Mouse (Mus musculus): ENCODE data around the gene Catspere2. TPM values are rescaled to one million over a fixed set of nuclear protein-coding genes. Genes with fewer than 3 reads are reported as not detected.
A peak's percentile ranks its signal among the peaks of the same experiment; 100 is the strongest.
"Not testable (repeated sequence)": the region's sequence is repeated elsewhere in the genome, so short reads cannot be mapped to it uniquely, and the experiment has no call there.

Gene Catspere2
- polyA plus RNA-seq (2012; rRNA removed), result 24.7 and 33.6 TPM in 2 replicates

DNA sequence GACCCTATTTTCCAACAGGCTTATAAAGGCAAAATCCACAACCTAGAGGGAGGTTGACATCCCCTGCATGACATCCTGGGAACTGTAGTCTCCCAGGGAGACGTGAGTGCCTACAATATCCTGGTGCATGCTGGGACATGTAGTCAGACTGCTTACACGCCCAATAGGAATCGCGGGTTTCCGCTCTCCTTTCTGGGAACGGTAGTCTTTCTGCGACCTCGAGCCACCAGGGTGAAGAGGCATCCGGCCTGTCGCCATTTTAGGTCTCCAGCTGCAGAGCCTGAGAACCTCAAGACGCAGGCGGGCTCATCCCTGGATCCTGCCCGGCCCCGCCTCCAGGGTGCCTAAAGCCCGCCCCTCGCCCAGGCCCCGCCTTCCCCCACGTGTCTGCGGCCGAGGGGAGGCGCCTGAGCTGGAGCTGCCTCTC, at the start of gene Catspere2:
Gene Catspere2 (plus strand): TSS at position 400 of the 427 bp plus-strand sequence.
- H3K4me1 ChIP-seq (ENCODE audit: control insufficient read depth, insufficient read depth, low read length); H3K27me3 ChIP-seq (ENCODE audit: control insufficient read depth, insufficient read depth, low read length); H3K36me3 ChIP-seq (ENCODE audit: control insufficient read depth, insufficient read depth, low read length): not testable (repeated sequence)
- peak within 1 kb of the TSS; percentile 90 for H3K4me3 ChIP-seq (ENCODE audit: control insufficient read depth, low read depth, low read length)
- H3K27ac ChIP-seq (ENCODE audit: control insufficient read depth, insufficient read depth, low read depth, low read length), result peak within 1 kb of the TSS; percentile 84

DNA sequence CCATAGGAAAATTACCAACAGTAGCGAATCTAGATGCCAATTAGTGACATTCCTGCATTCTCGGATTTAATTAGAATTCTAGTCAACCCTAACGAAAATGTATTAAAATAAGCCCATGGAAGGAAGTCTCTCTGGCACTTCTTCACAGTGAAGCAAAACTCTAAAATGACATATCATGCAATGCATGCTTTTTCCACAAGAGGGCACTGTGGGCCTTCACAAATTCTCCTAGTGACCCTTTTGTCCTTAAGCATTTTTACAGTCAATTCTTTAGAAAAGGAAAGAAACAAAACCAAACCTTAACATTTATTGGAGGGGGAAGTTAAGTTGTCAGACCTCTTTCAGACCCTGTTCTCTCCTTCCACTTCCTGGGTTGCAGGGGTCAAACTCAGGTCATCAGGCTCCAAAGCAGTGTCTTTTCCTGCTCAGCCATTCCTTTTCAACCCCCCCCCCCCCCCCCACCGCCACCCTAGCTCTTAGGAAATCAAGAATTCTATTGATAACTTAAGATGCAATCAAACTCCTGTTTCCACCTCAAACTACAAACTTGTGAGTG, 42.7 kb upstream of the Catspere2 start:
- not testable (repeated sequence) for H3K27me3 ChIP-seq (ENCODE audit: control insufficient read depth, insufficient read depth, low read length); H3K4me1 ChIP-seq (ENCODE audit: control insufficient read depth, insufficient read depth, low read length); H3K36me3 ChIP-seq (ENCODE audit: control insufficient read depth, insufficient read depth, low read length); H3K4me3 ChIP-seq (ENCODE audit: control insufficient read depth, low read depth, low read length); H3K27ac ChIP-seq (ENCODE audit: control insufficient read depth, insufficient read depth, low read depth, low read length)

DNA sequence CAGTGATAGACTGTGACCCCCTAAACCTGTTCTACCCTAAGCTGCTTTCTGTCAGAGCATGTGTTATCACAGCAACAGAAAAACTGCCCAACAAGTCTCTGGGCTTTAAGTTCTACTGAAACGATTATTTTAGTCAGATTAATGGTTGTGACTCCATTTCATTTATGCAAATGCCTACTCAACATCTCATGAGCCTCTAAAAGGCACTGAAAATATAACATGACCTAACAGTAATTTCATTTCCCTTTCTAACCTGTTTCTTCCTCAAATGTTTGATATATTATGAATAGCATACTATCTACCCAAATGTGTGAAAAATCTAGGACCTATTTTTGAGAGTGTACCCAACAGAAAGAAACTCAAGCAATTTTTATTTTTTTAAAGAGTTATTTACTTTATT, 1.9 kb upstream of the Catspere2 start:
- Histone ChIP-seq H3K4me1 (ENCODE audit: control insufficient read depth, insufficient read depth, low read length) (peaks cover 3% of the 10 kb centered on the region; the same call in 1 of the 2 replicates), H3K4me3 (ENCODE audit: control insufficient read depth, low read depth, low read length) (no peak overlapping the region), H3K27ac (ENCODE audit: control insufficient read depth, insufficient read depth, low read depth, low read length) (no peak overlapping the region), H3K36me3 (ENCODE audit: control insufficient read depth, insufficient read depth, low read length) (no peaks in the 10 kb centered on the region), H3K27me3 (ENCODE audit: control insufficient read depth, insufficient read depth, low read length) (no peaks in the 10 kb centered on the region)
- no peak for TF ChIP-seq POLR2A (IDR thresholded peaks at IDR 0.05; ENCODE audit: control insufficient read depth, low read depth, low read length)
- TF ChIP-seq CTCF (IDR thresholded peaks at IDR 0.05; ENCODE audit: control insufficient read depth, insufficient read depth, insufficient replicate concordance, low read depth, low read length), result no peak

DNA sequence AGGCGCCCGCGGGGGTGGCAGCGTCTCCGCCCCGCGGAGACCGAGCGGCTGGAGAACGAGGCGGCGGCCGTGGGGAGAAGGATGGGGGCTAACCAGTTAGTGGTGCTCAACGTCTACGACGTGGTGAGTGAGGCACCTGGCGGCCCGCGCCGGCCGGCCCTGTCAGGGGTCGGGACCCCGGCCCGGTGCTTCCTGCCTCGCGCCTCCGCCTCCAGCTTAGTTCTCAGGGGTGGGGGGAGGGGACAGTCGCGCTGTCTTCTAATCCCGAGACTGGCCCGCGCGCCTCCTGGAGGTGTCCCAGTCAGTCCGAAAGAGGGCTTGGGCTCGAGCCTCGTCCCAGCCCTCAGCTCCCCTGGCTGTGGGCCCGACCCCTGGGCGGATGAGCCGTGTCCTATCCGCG, 359 bp downstream of the Catspere2 start:
- not testable (repeated sequence) for H3K27me3 ChIP-seq (ENCODE audit: control insufficient read depth, insufficient read depth, low read length); H3K36me3 ChIP-seq (ENCODE audit: control insufficient read depth, insufficient read depth, low read length); H3K4me1 ChIP-seq (ENCODE audit: control insufficient read depth, insufficient read depth, low read length)
- Histone ChIP-seq H3K4me3 (ENCODE audit: control insufficient read depth, low read depth, low read length) (peak overlapping the region; percentile 90), H3K27ac (ENCODE audit: control insufficient read depth, insufficient read depth, low read depth, low read length) (peak overlapping the region; percentile 84)

DNA sequence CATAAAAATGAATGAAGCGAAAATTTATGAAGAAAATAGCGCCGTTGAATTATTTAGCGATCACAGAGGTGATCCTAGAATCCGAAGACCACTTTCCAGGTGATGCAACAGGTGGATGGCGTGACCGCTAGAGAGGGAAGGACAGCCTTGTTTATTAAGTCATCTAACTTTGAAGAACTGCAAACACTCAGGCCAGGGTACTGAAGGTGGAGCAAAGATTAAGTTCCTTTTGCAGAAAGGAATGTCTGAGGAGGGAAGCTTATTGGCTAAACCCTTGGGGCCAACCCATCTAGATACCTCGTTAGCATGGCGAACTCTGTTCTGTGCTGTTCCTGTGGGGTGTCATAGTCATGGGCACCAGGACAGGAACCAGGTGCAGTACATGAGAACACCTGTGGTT, 983 bp downstream of the Catspere2 start:
- Histone ChIP-seq H3K27me3 (ENCODE audit: control insufficient read depth, insufficient read depth, low read length) (no peaks in the 10 kb centered on the region), H3K4me1 (ENCODE audit: control insufficient read depth, insufficient read depth, low read length) (peaks cover 3% of the 10 kb centered on the region; the same call in 1 of the 2 replicates), H3K4me3 (ENCODE audit: control insufficient read depth, low read depth, low read length) (peak overlapping the region; percentile 21; the same call in 1 of the 2 replicates), H3K36me3 (ENCODE audit: control insufficient read depth, insufficient read depth, low read length) (no peaks in the 10 kb centered on the region), H3K27ac (ENCODE audit: control insufficient read depth, insufficient read depth, low read depth, low read length) (no peak overlapping the region)
- TF ChIP-seq CTCF (IDR thresholded peaks at IDR 0.05; ENCODE audit: control insufficient read depth, insufficient read depth, insufficient replicate concordance, low read depth, low read length) (no peak), POLR2A (IDR thresholded peaks at IDR 0.05; ENCODE audit: control insufficient read depth, low read depth, low read length) (no peak)

DNA sequence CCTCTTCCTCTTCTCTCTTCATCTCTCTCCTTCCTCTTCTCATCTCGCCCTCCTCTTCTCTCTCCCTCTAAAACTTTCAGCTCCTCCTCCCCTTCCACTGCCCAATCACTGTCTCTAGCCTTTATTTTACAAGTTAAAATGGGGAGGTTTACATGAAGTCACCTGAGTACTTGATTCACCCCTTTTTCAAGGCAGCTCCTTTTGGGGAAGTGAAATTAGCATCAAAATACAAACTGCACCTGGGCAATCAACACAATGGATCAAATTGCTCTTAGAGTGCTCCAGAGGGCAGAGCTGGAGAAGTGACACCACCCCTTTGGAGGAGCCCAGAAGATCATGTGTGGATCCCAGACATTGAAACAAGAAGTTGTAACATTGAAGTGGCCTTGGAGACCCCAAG, 4.3 kb downstream of the Catspere2 start:
- H3K4me1 ChIP-seq (ENCODE audit: control insufficient read depth, insufficient read depth, low read length); H3K27ac ChIP-seq (ENCODE audit: control insufficient read depth, insufficient read depth, low read depth, low read length); H3K27me3 ChIP-seq (ENCODE audit: control insufficient read depth, insufficient read depth, low read length); H3K36me3 ChIP-seq (ENCODE audit: control insufficient read depth, insufficient read depth, low read length); H3K4me3 ChIP-seq (ENCODE audit: control insufficient read depth, low read depth, low read length): not testable (repeated sequence)

DNA sequence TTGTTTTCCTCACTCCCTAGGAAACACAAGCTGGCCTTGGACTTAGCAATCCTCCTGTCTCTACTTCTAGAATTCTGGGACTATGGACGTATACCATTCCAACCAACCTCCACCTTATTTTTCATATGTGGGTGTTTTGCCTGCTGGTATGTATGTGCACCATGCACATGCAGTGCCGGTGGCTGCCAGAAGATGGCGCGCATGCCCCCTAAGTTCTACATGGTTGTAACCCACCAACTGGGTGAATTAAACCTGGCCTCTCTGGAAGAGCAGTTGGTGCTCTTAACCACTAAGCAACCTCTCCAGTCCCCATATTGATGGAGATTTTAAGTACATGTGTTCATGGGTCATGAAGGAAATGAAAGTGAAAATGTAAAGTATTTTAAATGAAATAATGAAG, 89.6 kb downstream of the Catspere2 start:
- H3K4me3 ChIP-seq (ENCODE audit: control insufficient read depth, low read depth, low read length); H3K27ac ChIP-seq (ENCODE audit: control insufficient read depth, insufficient read depth, low read depth, low read length); H3K4me1 ChIP-seq (ENCODE audit: control insufficient read depth, insufficient read depth, low read length); H3K36me3 ChIP-seq (ENCODE audit: control insufficient read depth, insufficient read depth, low read length); H3K27me3 ChIP-seq (ENCODE audit: control insufficient read depth, insufficient read depth, low read length): not testable (repeated sequence)
- peak; percentile 18; the same call in 1 of the 2 replicates for TF ChIP-seq CTCF (IDR thresholded peaks at IDR 0.05; ENCODE audit: control insufficient read depth, insufficient read depth, insufficient replicate concordance, low read depth, low read length)

DNA sequence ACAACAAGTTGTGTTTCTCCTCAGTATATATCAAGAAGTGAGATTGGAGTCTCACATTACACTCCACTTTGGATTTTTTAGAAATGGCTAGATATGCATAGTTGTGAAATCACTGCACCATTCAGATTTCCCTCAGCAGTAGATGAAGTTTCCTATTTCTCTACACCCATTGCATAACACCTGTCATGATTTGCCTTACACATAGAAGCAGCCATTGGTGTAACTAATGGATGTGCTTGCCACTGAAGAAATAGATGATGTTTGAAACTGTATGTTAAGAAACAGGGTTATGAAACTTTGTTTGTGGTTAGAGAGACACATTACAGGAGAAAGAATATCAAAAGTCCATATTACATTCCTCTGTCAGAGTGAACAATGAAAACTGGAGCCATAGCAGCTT, 114.6 kb downstream of the Catspere2 start:
- H3K4me3 ChIP-seq (ENCODE audit: control insufficient read depth, low read depth, low read length); H3K27me3 ChIP-seq (ENCODE audit: control insufficient read depth, insufficient read depth, low read length); H3K36me3 ChIP-seq (ENCODE audit: control insufficient read depth, insufficient read depth, low read length); H3K27ac ChIP-seq (ENCODE audit: control insufficient read depth, insufficient read depth, low read depth, low read length); H3K4me1 ChIP-seq (ENCODE audit: control insufficient read depth, insufficient read depth, low read length): not testable (repeated sequence)

DNA sequence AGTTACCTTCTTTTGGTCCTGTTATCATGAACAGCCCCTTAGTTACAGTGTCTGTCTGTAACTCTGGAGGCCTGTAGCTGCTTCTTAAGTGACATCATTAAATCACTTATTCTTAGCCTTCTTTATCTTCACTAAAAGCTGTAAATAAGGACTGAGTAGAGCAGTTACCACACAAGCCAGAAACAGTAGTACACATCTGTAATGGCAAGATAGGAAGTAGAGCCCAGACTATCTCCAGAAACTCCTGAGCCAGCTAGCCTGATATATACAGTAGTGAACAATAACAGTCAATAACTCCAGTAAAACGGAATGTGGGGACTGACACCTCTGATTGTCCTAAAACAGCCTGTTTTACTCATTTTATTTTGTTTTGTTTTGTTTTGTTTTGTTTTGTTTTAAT, 125.3 kb downstream of the Catspere2 start:
- H3K4me3 ChIP-seq (ENCODE audit: control insufficient read depth, low read depth, low read length); H3K4me1 ChIP-seq (ENCODE audit: control insufficient read depth, insufficient read depth, low read length); H3K27me3 ChIP-seq (ENCODE audit: control insufficient read depth, insufficient read depth, low read length); H3K27ac ChIP-seq (ENCODE audit: control insufficient read depth, insufficient read depth, low read depth, low read length); H3K36me3 ChIP-seq (ENCODE audit: control insufficient read depth, insufficient read depth, low read length): not testable (repeated sequence)

DNA sequence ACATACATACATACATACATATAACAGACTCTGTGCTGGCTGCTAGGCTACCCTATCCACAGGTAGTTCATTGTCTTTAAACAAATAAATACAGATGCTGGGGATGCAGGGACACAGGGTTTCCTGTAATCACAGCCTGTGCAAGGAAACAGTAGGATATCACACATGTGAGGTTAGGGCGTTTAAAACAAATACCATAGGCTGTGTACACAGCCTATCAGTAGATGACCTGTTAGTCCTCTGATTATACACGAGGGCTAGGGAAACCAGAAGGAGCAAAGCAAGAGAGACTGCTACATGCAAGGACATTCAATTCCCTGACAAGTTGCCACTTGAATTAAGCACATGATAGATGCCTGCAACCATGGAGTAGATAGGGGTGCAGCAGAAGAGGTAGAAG, 139.0 kb downstream of the Catspere2 start:
- H3K36me3 ChIP-seq (ENCODE audit: control insufficient read depth, insufficient read depth, low read length); H3K27ac ChIP-seq (ENCODE audit: control insufficient read depth, insufficient read depth, low read depth, low read length); H3K27me3 ChIP-seq (ENCODE audit: control insufficient read depth, insufficient read depth, low read length); H3K4me3 ChIP-seq (ENCODE audit: control insufficient read depth, low read depth, low read length); H3K4me1 ChIP-seq (ENCODE audit: control insufficient read depth, insufficient read depth, low read length): not testable (repeated sequence)

Measured in testis, adult 2 months (tissue).